Mouse (Mus musculus) gastrocnemius, postnatal 10 days (tissue): ENCODE measurements around the gene Nsf. TPM values are rescaled to one million over a fixed set of nuclear protein-coding genes. Genes with fewer than 3 reads are reported as not detected.
A peak's percentile ranks its signal among the peaks of the same experiment; 100 is the strongest.
"Not testable (repeated sequence)": the region's sequence is repeated elsewhere in the genome, so short reads cannot be mapped to it uniquely, and the experiment has no call there.

Experiments used
- DNase-seq: peaks from one replicate; pipeline ENCODE4 v3.0.0; 2021; ENCODE audit warnings: mixed read lengths
- long read RNA-seq, 2 experiments: library from polyadenylated mRNA; stranded (forward); transcript quantifications; one replicate each; pipeline ENCODE4 v2.0.0; 2021
- total RNA-seq, 2 experiments: library from RNA; stranded (reverse); gene quantifications; 2 replicates each; pipeline ENCODE4 v1.2.3; 2021

The Nsf gene
- 10 to 100 TPM; 19.7 to 22.2 TPM for total RNA-seq
- long read RNA-seq, experiment 1, transcript Nsf-202 (21 exons, 3,766 nt), result major isoform, 34 of 37 reads
- long read RNA-seq, experiment 1, partial matches to known transcripts, result 1 of 37 reads
- long read RNA-seq, experiment 1, other reads (novel, unspliced or antisense), result 2 of 37 reads
- long read RNA-seq, experiment 2, transcript Nsf-202 (21 exons, 3,766 nt), result major isoform, 24 of 27 reads
- long read RNA-seq, experiment 2, partial matches to known transcripts, result 2 of 27 reads
- long read RNA-seq, experiment 2, other reads (novel, unspliced or antisense), result 1 of 27 reads

- peak; percentile 80 for DNase-seq
Observed at GRCm38 (mm10) chr11:103953896-103954292, at the start of gene Nsf. Gene Nsf, minus strand, starts transcription at chr11:103954056.

- DNase-seq, result no peak
Observed at GRCm38 (mm10) chr11:104003397-104003796, 49.5 kb upstream of the Nsf start.

GRCm38 (mm10) chr11:104002191-104002590, 48.3 kb upstream of the Nsf start:
- no peak for DNase-seq

GRCm38 (mm10) chr11:104001395-104001955, 47.6 kb upstream of the Nsf start:
- DNase-seq, result no peak

GRCm38 (mm10) chr11:104000667-104001394, 47.0 kb upstream of the Nsf start:
- no peak for DNase-seq

GRCm38 (mm10) chr11:103998737-103999136, 44.9 kb upstream of the Nsf start:
- DNase-seq, result no peak

- DNase-seq, result peak; percentile 70
Observed at GRCm38 (mm10) chr11:103997385-103997784, 43.5 kb upstream of the Nsf start.

GRCm38 (mm10) chr11:103992638-103993037, 38.8 kb upstream of the Nsf start:
- DNase-seq, result no peak

GRCm38 (mm10) chr11:103990049-103990557, 36.2 kb upstream of the Nsf start:
- DNase-seq, result not testable (repeated sequence)

GRCm38 (mm10) chr11:103987423-103987822, 33.6 kb upstream of the Nsf start:
- DNase-seq, result peak; percentile 80

- no peak for DNase-seq
Observed at GRCm38 (mm10) chr11:103984067-103984466, 30.2 kb upstream of the Nsf start.

GRCm38 (mm10) chr11:103981826-103982225, 28.0 kb upstream of the Nsf start:
- no peak for DNase-seq

GRCm38 (mm10) chr11:103979381-103979780, 25.5 kb upstream of the Nsf start:
- no peak for DNase-seq

- no peak for DNase-seq
Observed at GRCm38 (mm10) chr11:103970876-103971275, 17.0 kb upstream of the Nsf start.

GRCm38 (mm10) chr11:103969278-103969677, 15.4 kb upstream of the Nsf start:
- no peak for DNase-seq

GRCm38 (mm10) chr11:103967106-103967735, 13.4 kb upstream of the Nsf start:
- DNase-seq, result peak; percentile 43

GRCm38 (mm10) chr11:103956866-103957265, 3.0 kb upstream of the Nsf start:
- DNase-seq, result no peak

GRCm38 (mm10) chr11:103953032-103953895, 592 bp downstream of the Nsf start:
- DNase-seq, result no peak

GRCm38 (mm10) chr11:103952635-103953031, 1.2 kb downstream of the Nsf start:
- DNase-seq, result no peak

GRCm38 (mm10) chr11:103951106-103951505, 2.8 kb downstream of the Nsf start:
- DNase-seq, result no peak

GRCm38 (mm10) chr11:103948952-103949351, 4.9 kb downstream of the Nsf start:
- no peak for DNase-seq

- DNase-seq, result no peak
Observed at GRCm38 (mm10) chr11:103942740-103943139, 11.1 kb downstream of the Nsf start.
